Comparison of ENCODE assay signal across 20 mouse cellular contexts in genomic region chr13:118703727-118704126, GRCm38 (mm10). TPM values are rescaled to one million over a fixed set of nuclear protein-coding genes. Genes with fewer than 3 reads are reported as not detected.
"Had no signal": no experiment of that assay in that cellular context is flagged by ENCODE, and none has a peak within 500 bp of the region (broad histone marks: within the 10 kb centered on the region; RNA-seq: fewer than 3 reads in every experiment).

No protein-coding gene starts in this region.

- H3K9ac ChIP-seq: liver, embryonic 13.5 days; liver, embryonic 15.5 days; lung, embryonic 14.5 days; midbrain, embryonic 12.5 days; neural tube, embryonic 12.5 days had no signal

- ATAC-seq: midbrain, embryonic 16.5 days had no signal

- DNase-seq: liver, embryonic 13.5 days; lung, adult 18-20 months; lung, embryonic 14.5 days; lung, postnatal 10 days; lung, postnatal 4 days; midbrain, embryonic 14.5 days; retina, postnatal 1 day; right cerebral cortex, adult 18-20 months; right cerebral cortex, postnatal 14 days; spleen, adult 18-20 months; thymus, adult 18-20 months; thymus, postnatal 14 days; thymus, postnatal 4 days had no signal

- H3K4me1 ChIP-seq: liver, embryonic 13.5 days; liver, embryonic 15.5 days; midbrain, embryonic 10.5 days; midbrain, embryonic 12.5 days; neural tube, embryonic 12.5 days had no signal

- H3K4me3 ChIP-seq: liver, embryonic 13.5 days; liver, embryonic 15.5 days; midbrain, embryonic 10.5 days; midbrain, embryonic 12.5 days; myocyte; neural tube, embryonic 12.5 days had no signal

- H3K27ac ChIP-seq: liver, embryonic 13.5 days; liver, embryonic 15.5 days; midbrain, embryonic 10.5 days; midbrain, embryonic 12.5 days; neural tube, embryonic 12.5 days had no signal

- H3K27me3 ChIP-seq: liver, embryonic 13.5 days; liver, embryonic 15.5 days; midbrain, embryonic 12.5 days; neural tube, embryonic 12.5 days had no signal

- H3K36me3 ChIP-seq: liver, embryonic 13.5 days; liver, embryonic 15.5 days; midbrain, embryonic 10.5 days; midbrain, embryonic 12.5 days; neural tube, embryonic 12.5 days had no signal

- H3K9me3 ChIP-seq: liver, embryonic 13.5 days; liver, embryonic 15.5 days; midbrain, embryonic 10.5 days; midbrain, embryonic 12.5 days; neural tube, embryonic 12.5 days had no signal

- H3K4me2 ChIP-seq: liver, embryonic 13.5 days; liver, embryonic 15.5 days; lung, embryonic 14.5 days; midbrain, embryonic 12.5 days; neural tube, embryonic 12.5 days had no signal

RNA-seq across cellular contexts. Expression of gene Fgf10, which starts 34.1 kb away (rescaled TPM):
- total RNA-seq: megakaryocyte-erythroid progenitor cell, adult 5-6 weeks had no signal
